Mouse (Mus musculus) thymus, adult 2 months (tissue): ENCODE measurements around the gene Tvp23b.

Source experiments
- CTCF ChIP-seq: fragments of 200-500 bp; IDR thresholded peaks from 2 replicates; pipeline ENCODE4 v1.5.1; 2012; ENCODE audit warnings: mild to moderate bottlenecking, control low read depth, low read length, moderate library complexity, borderline replicate concordance; ENCODE audit not compliant: control insufficient read depth, poor library complexity, insufficient read depth; ENCODE audit errors: extremely low read depth
- POLR2A ChIP-seq: fragments of 200-500 bp; IDR thresholded peaks from 2 replicates; pipeline ENCODE4 v1.6.1; 2012; ENCODE audit warnings: mild to moderate bottlenecking, low read length, control low read depth, moderate library complexity; ENCODE audit not compliant: control insufficient read depth, poor library complexity, insufficient read depth; ENCODE audit errors: extremely low read depth

DNA sequence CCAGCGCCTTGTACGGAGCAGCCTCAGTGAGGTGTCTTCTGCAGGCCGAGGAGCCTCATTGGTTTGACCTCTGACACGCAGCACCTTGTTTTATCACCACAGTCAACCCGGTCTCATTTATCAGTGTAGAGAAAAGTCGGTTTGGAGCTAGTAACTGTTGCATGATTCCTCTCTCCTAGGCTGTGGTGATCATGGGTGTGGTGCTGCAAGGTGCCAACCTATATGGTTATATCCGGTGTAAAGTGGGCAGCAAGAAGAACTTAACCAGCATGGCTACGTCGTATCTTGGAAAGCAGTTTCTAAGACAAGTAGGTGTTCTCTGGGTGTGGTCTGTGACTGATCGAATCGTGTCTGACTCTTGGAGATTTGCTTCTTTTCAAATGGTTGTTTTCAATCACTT is 12.5 kb downstream of the Tvp23b start:
- no peak for TF ChIP-seq POLR2A
- no peak for TF ChIP-seq CTCF
